In genomic region chr7:16614171-16614887, GRCm38 (mm10) we compare ENCODE assay signal across 8 mouse cellular contexts. TPM values are rescaled to one million over a fixed set of nuclear protein-coding genes. Genes with fewer than 3 reads are reported as not detected.
A peak's percentile ranks its signal among the peaks of the same experiment; 100 is the strongest.
DNase-seq lines count a peak whose midpoint lies in the region; ATAC-seq lines count a peak whose summit lies in the region.

No protein-coding gene starts in this region.

- H3K4me1 ChIP-seq in erythroblast, embryonic 14.5 days (ENCODE audit: control insufficient read depth), result peaks cover 28% of the 10 kb centered on the region
- peaks cover 41% of the 10 kb centered on the region for H3K4me1 ChIP-seq in embryonic facial prominence, embryonic 12.5 days
- peaks cover 59% of the 10 kb centered on the region for H3K4me1 ChIP-seq in heart, embryonic 10.5 days

- peak overlapping the region; percentile 96 for H3K4me2 ChIP-seq in embryonic facial prominence, embryonic 12.5 days (replicated peaks)

- DNase-seq in adrenal gland, adult 8-10 months, result peak; percentile 45
- DNase-seq in heart, embryonic 10.5 days (ENCODE audit: low spot score), result no peak
- DNase-seq in kidney, postnatal 25 days, result peak; percentile 57 to 87
- DNase-seq in right cerebral cortex, postnatal 4 days, result peak; percentile 76

- ATAC-seq in erythroblast, adult 5-6 weeks (replicated peaks; ENCODE audit: low FRiP score, poor library complexity, severe bottlenecking), result no peak
- peak; percentile 0; the same call in 1 of the 2 replicates for ATAC-seq in embryonic facial prominence, embryonic 12.5 days (ENCODE audit: insufficient number of reproducible peaks, insufficient read depth, low FRiP score, low TSS enrichment)

- H3K9me3 ChIP-seq in erythroblast, embryonic 14.5 days (ENCODE audit: control insufficient read depth, low read length), result no peaks in the 10 kb centered on the region; the same call in 1 of the 2 replicates
- no peaks in the 10 kb centered on the region for H3K9me3 ChIP-seq in embryonic facial prominence, embryonic 12.5 days
- H3K9me3 ChIP-seq in heart, embryonic 10.5 days, result no peaks in the 10 kb centered on the region

- H3K4me3 ChIP-seq in erythroblast, embryonic 14.5 days (replicated peaks), result peak overlapping the region; percentile 68
- H3K4me3 ChIP-seq in embryonic facial prominence, embryonic 12.5 days, result peak overlapping the region; percentile 90
- H3K4me3 ChIP-seq in heart, embryonic 10.5 days, result peak overlapping the region; percentile 94
- H3K4me3 ChIP-seq in macrophage (ENCODE audit: inconsistent target), result peak overlapping the region; percentile 37

- peak overlapping the region; percentile 100 for H3K27ac ChIP-seq in embryonic facial prominence, embryonic 12.5 days
- peak overlapping the region; percentile 100 for H3K27ac ChIP-seq in heart, embryonic 10.5 days
- no peak overlapping the region for H3K27ac ChIP-seq in macrophage

- peaks cover 45% of the 10 kb centered on the region for H3K27me3 ChIP-seq in erythroblast, embryonic 14.5 days (ENCODE audit: control insufficient read depth)
- H3K27me3 ChIP-seq in embryonic facial prominence, embryonic 12.5 days, result 0 out of 2 replicates have a peak, but pooled peaks cover 1% of the 10 kb centered on the region
- H3K27me3 ChIP-seq in heart, embryonic 10.5 days (ENCODE audit: insufficient read depth, poor library complexity, severe bottlenecking), result no peaks in the 10 kb centered on the region

- H3K36me3 ChIP-seq in erythroblast, embryonic 14.5 days (ENCODE audit: control insufficient read depth), result no peaks in the 10 kb centered on the region
- 0 out of 2 replicates have a peak, but pooled peaks cover 4% of the 10 kb centered on the region for H3K36me3 ChIP-seq in embryonic facial prominence, embryonic 12.5 days
- H3K36me3 ChIP-seq in heart, embryonic 10.5 days, result no peaks in the 10 kb centered on the region
- no peaks in the 10 kb centered on the region for H3K36me3 ChIP-seq in macrophage (ENCODE audit: inconsistent target)

- H3K9ac ChIP-seq in embryonic facial prominence, embryonic 12.5 days, result peak overlapping the region; percentile 99

- peaks cover 34% of the 10 kb centered on the region for H3K79me2 ChIP-seq in macrophage (ENCODE audit: inconsistent target)

- 0% methylated on average over 29 of the region's 101 CpGs for WGBS in embryonic facial prominence, embryonic 12.5 days
- WGBS in heart, embryonic 10.5 days, result under 1% methylated on average over 71 of the region's 101 CpGs
- 1% methylated on average over 50 of the region's 101 CpGs for WGBS in macrophage (ENCODE audit: missing documents)

RNA-seq across cellular contexts. Expression of gene Arhgap35, which starts 0.5 kb away (rescaled TPM):
- 0.04 and 0.06 TPM in 2 replicates for polyA plus RNA-seq in erythroblast, embryonic 14.5 days (2012)
- 0.38 and 0.84 TPM in 2 replicates for total RNA-seq in erythroblast, adult 5-6 weeks (2015; ENCODE audit: low replicate concordance)
- total RNA-seq in erythroblast, adult 5-6 weeks (2017; ENCODE audit: low replicate concordance), result 0.84 and 1.8 TPM in 2 replicates
- 10 to 100 TPM; 65.6 to 76.6 (median 73.0) TPM for total RNA-seq in adrenal gland, adult 8-10 months (2022)
- 32.2 and 32.6 TPM in 2 replicates for polyA plus RNA-seq in embryonic facial prominence, embryonic 12.5 days (2016; fragmentation: Nextera tagmentation; extraction: Ambion mirVana)
- polyA plus RNA-seq in heart, embryonic 10.5 days (2016; fragmentation: Nextera tagmentation; extraction: Ambion mirVana), result 18.3 and 20.0 TPM in 2 replicates
- total RNA-seq in macrophage (2018; cell fraction: chromatin; rRNA removed), result 10 to 100 TPM; 24.2 to 54.9 (median 32.2) TPM
- 10 to 100 TPM in 17 of 26 experiments, 1 to 10 TPM in 9; 7.6 to 12.7 (median 10.6) TPM for total RNA-seq in macrophage (2018; cell fraction: cytosol; rRNA removed)
- 10 to 100 TPM; 17.2 to 38.0 (median 25.6) TPM for total RNA-seq in macrophage (2018; cell fraction: nucleus; rRNA removed)
- polyA plus RNA-seq in macrophage (2018), result 5.7 to 7.4 TPM (median 7.3 TPM) in 3 replicates

Comparison
In these comparisons a context has a peak if more than half of its experiments do, and no peak if none do; other contexts are left out.
1. H3K4me3 ChIP-seq: peak in every context shown above with its lines; median percentile 94 in heart, embryonic 10.5 days; 90 in embryonic facial prominence, embryonic 12.5 days; 68 in erythroblast, embryonic 14.5 days; 37 in macrophage.